Mouse (Mus musculus) left cerebral cortex, adult 2 months (tissue): ENCODE measurements around the gene Ccnyl1. TPM values are rescaled to one million over a fixed set of nuclear protein-coding genes. Genes with fewer than 3 reads are reported as not detected.
"Not testable (repeated sequence)": the region's sequence is repeated elsewhere in the genome, so short reads cannot be mapped to it uniquely, and the experiment has no call there.

ENCODE experiments used
- DNase-seq, 2 experiments: peaks; one replicate each; pipeline ENCODE4 v3.0.0; 2021 to 2022; ENCODE audit warnings: low spot score in 2 of 2, mixed read lengths in 1 of 2; ENCODE audit errors: extremely low spot score in 1 of 2
- H3K27ac ChIP-seq: fragments of 200-600 bp; 2 replicates; pipeline ENCODE4 v1.8.1; 2022
- H3K4me3 ChIP-seq: fragments of 200-600 bp; 2 replicates; pipeline ENCODE4 v1.8.1; 2022
- CTCF ChIP-seq: fragments of 200-600 bp; IDR thresholded peaks from 2 replicates; pipeline ENCODE4 v1.8.1; 2022; ENCODE audit warnings: antibody characterized with exemption, mild to moderate bottlenecking, moderate library complexity
- intact Hi-C: fragments of 180-260 bp; cut with DNase I; formaldehyde crosslinking; loops from one replicate; pipeline ENCODE4 v1.15.1; 2025
- long read RNA-seq, 2 experiments: library from polyadenylated mRNA; stranded (forward); transcript quantifications; one replicate each; pipeline ENCODE4 v2.0.0; 2021; ENCODE audit warnings: borderline mapping rate in 2 of 2
- total RNA-seq, 2 experiments: library from RNA; stranded (reverse); gene quantifications; 2 replicates each; pipeline ENCODE4 v1.2.3; 2021

The Ccnyl1 gene
- 10 to 100 TPM; 19.7 to 20.2 TPM for total RNA-seq
- long read RNA-seq, experiment 1, transcript Ccnyl1-201 (10 exons, 2,923 nt), result major isoform, 16 of 23 reads
- long read RNA-seq, experiment 1, partial matches to known transcripts, result 0 of 23 reads
- long read RNA-seq, experiment 1, other reads (novel, unspliced or antisense), result 7 of 23 reads
- long read RNA-seq, experiment 2, transcript Ccnyl1-201 (10 exons, 2,923 nt), result major isoform, 12 of 14 reads
- long read RNA-seq, experiment 2, partial matches to known transcripts, result 1 of 14 reads
- long read RNA-seq, experiment 2, other reads (novel, unspliced or antisense), result 1 of 14 reads

DNA sequence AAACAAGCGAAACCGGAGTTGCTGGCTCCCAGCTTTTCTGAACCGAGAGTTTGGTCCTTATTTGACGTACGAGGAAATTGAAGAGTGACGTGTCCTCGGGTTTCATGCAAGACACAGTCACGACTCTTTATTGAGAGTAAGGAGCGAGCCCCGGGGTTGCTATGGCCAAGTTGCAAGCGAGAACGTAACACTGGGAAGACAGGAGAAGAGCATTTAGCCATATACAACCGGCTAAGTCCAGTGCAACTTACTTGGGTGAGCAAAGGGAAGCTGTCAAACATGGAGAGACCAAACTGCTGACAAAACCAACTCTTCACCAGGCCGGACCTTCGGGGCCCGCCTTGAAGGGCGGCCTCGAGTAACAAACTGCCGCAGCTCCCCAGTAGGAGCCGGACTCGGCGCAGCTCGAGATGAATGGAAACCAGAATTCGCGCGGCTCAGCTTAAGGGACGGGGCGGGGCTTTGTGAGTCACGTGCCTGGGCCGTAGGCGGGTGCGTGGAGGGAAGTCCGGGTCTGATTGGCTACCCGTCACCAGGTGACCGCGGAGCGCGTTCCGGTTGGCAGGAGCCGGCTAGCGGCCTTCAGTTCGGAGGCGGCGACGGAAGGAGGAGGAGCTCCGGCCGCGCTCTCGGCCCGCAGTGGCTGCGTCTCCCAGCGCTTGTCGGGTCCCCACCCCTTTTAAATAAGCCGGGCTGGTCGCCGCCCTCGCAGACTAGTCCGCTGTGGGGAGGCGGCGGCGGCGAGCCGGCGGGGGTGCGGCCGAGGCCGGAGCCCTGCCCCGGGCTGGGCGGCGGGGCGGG is at the start of gene Ccnyl1:
Gene Ccnyl1 (plus strand): TSS at position 243 of the 801 bp plus-strand sequence.
- TF ChIP-seq CTCF, result no peak

DNA sequence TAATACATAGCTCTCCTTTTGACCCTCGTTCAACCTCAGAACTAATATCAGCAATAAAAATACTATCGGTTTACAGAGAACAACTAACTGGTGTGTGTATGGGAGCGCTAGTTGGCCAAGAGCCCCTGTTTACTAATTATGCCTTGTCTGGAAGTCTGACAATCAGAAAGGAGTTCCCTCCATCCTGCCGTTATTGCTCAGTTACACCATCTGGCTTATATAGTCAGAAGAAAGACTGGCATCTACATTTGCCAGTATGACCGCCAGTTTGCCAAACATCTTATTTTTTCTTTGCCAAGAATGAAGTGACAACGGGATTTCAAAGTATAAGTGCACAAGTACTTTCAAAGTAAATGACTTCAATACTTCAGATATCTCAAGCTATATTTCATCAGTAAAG is 49.2 kb upstream of the Ccnyl1 start:
- no peak overlapping the region for H3K27ac ChIP-seq
- DNase-seq, result no peak
- H3K4me3 ChIP-seq, result no peak overlapping the region
- intact Hi-C loops, result no loop called here
- no peak for TF ChIP-seq CTCF

More for the DNA sequence above, at the start of gene Ccnyl1:
- intact Hi-C loops, result loop anchor here (5.0 kb wide), 2 partner anchors 158 to 1023 kb away; partner anchors contain the start of gene Creb1
- H3K4me3 ChIP-seq, result peak within 1 kb of the TSS; percentile 94
- peak within 1 kb of the TSS; percentile 76 for H3K27ac ChIP-seq
- peak; percentile 97 to 99 for DNase-seq

DNA sequence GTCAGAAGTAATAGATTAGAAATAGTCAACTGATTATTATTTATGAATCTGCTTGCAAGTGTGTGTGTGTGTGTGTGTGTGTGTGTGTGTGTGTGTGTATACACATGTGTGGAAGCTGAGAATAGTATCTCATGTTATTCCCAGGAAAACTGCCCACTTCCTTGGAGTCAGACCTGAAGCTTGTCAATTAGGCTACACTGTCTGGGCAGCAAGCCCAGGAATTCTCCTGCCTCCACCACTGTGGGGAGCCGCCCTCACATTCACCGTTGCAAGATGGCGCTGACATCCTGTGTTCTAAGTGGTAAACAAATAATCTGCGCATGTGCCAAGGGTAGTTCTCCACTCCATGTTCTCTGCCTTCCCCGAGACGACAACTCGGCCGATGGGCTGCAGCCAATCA is 47.7 kb upstream of the Ccnyl1 start:
- H3K27ac ChIP-seq, DNase-seq, intact Hi-C loops, H3K4me3 ChIP-seq: not testable (repeated sequence)

DNA sequence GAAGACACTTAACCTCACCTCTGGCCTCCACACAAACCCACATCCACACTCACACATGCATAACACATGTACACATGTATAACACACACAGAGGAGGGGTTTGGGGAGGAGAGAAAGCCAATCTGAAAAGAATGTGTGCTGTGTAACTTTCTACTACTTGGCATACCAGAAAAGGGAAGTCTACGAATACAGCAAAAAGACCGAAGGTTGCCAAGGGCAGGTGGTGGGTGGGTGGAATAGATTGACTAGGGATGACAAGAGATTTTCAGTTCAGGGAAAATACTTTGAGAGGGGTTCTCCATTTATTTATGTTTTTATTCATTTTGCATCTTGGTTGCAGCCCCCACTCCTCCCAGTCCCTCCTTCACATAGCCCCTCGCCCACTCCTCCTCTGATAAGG is 45.7 kb upstream of the Ccnyl1 start:
- TF ChIP-seq CTCF, result no peak
- intact Hi-C loops, result no loop called here
- Histone ChIP-seq H3K27ac (no peak overlapping the region), H3K4me3 (no peak overlapping the region)
- no peak for DNase-seq

- DNase-seq, result no peak
- Histone ChIP-seq H3K27ac (no peak overlapping the region), H3K4me3 (no peak overlapping the region)
- intact Hi-C loops, result no loop called here
- TF ChIP-seq CTCF, result no peak
These were observed 40.7 kb upstream of the Ccnyl1 start for GRCm38 (mm10) chr1:64649362-64650124.

DNA sequence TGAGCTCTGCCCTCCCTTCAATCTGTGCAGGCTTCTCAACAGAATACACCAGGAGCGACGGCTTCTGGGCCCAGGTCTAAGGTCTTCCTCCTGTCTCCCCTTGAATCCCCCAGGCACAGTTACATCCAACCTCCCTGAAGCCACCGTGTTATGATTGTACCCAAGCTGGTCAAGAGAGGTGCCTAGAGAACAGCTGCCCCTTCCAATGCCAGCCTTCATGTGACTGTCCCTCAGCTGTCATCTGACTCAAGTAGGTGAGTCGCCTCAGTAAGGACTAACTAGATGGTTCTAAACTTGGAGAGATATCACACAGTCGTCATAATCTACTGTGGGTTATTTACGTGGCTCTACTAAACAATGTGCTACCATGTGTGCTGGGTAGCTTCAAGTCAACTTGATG is 36.6 kb upstream of the Ccnyl1 start:
- H3K27ac ChIP-seq, result no peak overlapping the region
- no peak for DNase-seq
- intact Hi-C loops, result no loop called here
- TF ChIP-seq CTCF, result no peak
- no peak overlapping the region for H3K4me3 ChIP-seq

- TF ChIP-seq CTCF, result no peak
- Histone ChIP-seq H3K4me3 (no peak overlapping the region), H3K27ac (no peak overlapping the region)
- intact Hi-C loops, result no loop called here
- no peak for DNase-seq
These were observed 34.8 kb upstream of the Ccnyl1 start for GRCm38 (mm10) chr1:64655415-64655814.

- no peak for TF ChIP-seq CTCF
- no peak overlapping the region for H3K4me3 ChIP-seq
- no peak for DNase-seq
- intact Hi-C loops, result no loop called here
- no peak overlapping the region for H3K27ac ChIP-seq
These were observed 33.7 kb upstream of the Ccnyl1 start for GRCm38 (mm10) chr1:64656423-64657129.

- no peak for DNase-seq
- intact Hi-C loops, result no loop called here
- TF ChIP-seq CTCF, result no peak
- no peak overlapping the region for H3K4me3 ChIP-seq
- H3K27ac ChIP-seq, result no peak overlapping the region
These were observed 31.4 kb upstream of the Ccnyl1 start for GRCm38 (mm10) chr1:64658876-64659275.

DNA sequence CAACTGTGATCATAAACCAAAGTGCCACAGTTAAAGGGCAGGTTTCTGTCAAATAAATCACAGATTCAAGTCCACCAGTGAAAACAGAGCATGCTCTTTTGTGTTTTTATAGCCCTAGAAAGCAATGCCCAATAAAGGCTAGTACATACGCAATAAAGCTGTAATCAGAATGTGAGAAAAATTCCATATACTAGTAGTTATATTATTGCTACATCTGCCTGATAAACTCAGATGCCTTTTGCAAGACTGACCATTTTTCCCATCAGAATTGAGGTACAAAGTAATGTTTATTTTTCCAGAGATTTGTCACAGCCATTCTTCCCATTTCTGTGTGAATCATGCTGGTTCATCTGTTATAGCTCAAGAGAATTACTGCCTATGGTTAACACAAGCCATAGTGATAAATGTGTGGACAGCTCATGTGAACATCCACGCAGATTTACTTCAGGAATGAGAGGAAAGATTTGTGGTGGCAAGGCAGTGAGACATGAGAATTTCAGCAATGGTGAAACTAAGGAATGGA is 23.1 kb upstream of the Ccnyl1 start:
- TF ChIP-seq CTCF, result no peak
- H3K4me3 ChIP-seq, result no peak overlapping the region
- intact Hi-C loops, result no loop called here
- no peak overlapping the region for H3K27ac ChIP-seq
- no peak for DNase-seq

DNA sequence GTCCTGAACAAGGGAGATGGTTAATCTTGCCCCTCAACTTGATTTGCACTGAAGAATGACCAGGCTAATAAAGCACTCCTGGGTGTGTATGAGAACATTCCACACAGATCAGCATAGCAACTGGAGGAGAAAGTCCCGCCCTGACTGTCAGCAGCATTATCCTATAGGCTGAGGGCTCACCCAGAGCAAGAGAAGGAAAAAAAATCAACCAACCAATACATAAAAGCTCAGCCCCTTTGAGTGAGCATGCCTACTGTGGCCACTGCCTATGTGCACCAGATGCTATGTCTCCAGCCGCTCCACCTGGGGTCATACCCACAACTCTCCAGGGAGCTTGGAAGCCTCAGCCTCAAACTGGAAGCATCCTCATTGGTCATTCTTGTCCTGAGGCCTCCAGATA is 20.8 kb upstream of the Ccnyl1 start:
- no peak overlapping the region for H3K4me3 ChIP-seq
- no peak overlapping the region for H3K27ac ChIP-seq
- intact Hi-C loops, result no loop called here
- DNase-seq, result no peak
- no peak for TF ChIP-seq CTCF
